In the genomic region with DNA sequence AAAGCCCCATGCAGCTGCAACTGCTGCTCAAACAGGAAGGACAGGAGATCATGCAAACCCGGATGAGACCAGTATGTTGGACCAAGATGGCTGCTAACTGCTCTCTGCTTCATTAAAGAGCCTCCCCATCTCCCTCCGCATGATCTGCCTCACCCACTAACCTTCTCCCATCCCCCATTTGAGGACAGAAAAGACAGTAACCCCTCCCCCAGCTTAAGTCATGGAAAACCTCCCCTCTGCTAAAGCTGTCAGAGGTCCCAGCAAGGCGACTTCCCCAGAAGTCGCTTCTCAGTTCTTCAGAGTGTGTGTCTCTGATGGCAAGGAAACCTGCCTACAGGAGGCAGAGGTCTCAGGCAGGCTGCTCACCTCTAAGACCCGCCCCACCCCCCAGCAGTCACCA, we compare ENCODE assay signal across 17 mouse cellular contexts. TPM values are rescaled to one million over a fixed set of nuclear protein-coding genes. Genes with fewer than 3 reads are reported as not detected.
A peak's percentile ranks its signal among the peaks of the same experiment; 100 is the strongest.
DNase-seq lines count a peak whose midpoint lies in the region; ATAC-seq lines count a peak whose summit lies in the region.
"Had no signal": no experiment of that assay in that cellular context is flagged by ENCODE, and none has a peak within 500 bp of the region (broad histone marks: within the 10 kb centered on the region; RNA-seq: fewer than 3 reads in every experiment).

No protein-coding gene starts in this region.

- H3K27ac ChIP-seq in midbrain, embryonic 10.5 days (replicated peaks): peak overlapping the region; percentile 63
- H3K27ac ChIP-seq in midbrain, embryonic 11.5 days (ENCODE audit: low read depth, low read length): no peak overlapping the region
- peak overlapping the region; percentile 68 for H3K27ac ChIP-seq in forebrain, embryonic 12.5 days
- H3K27ac ChIP-seq in hindbrain, embryonic 15.5 days (replicated peaks): peak overlapping the region; percentile 88
- H3K27ac ChIP-seq in neural tube, embryonic 14.5 days (ENCODE audit: low read depth, low read length): peak overlapping the region; percentile 64; the same call in 1 of the 2 replicates
- H3K27ac ChIP-seq: intestine, embryonic 15.5 days; kidney, postnatal 0 days; limb, embryonic 15.5 days; macrophage had no signal

- no peak for ATAC-seq in midbrain, embryonic 11.5 days (ENCODE audit: low FRiP score)
- no peak for ATAC-seq in forebrain, embryonic 12.5 days (ENCODE audit: low FRiP score)
- no peak for ATAC-seq in hindbrain, embryonic 15.5 days (ENCODE audit: low FRiP score, low read depth)
- ATAC-seq in neural tube, embryonic 14.5 days (ENCODE audit: low read depth): no peak
- ATAC-seq in megakaryocyte progenitor cell, adult 5-6 weeks (replicated peaks; ENCODE audit: poor library complexity): no peak
- ATAC-seq: intestine, embryonic 15.5 days had no signal

- no peak for DNase-seq in midbrain, embryonic 10.5 days (ENCODE audit: low spot score)
- DNase-seq in midbrain, embryonic 11.5 days (ENCODE audit: low spot score, missing footprints): no peak
- no peak for DNase-seq in adrenal gland, postnatal 25 days
- no peak for DNase-seq in adrenal gland, adult 18-20 months (ENCODE audit: low spot score in 2 of 2)
- DNase-seq: cerebellum, adult 11 months; gastrocnemius, postnatal 14 days; heart, postnatal 10 days; thymus, adult 2 months had no signal

- peaks cover 22% of the 10 kb centered on the region for H3K4me1 ChIP-seq in midbrain, embryonic 10.5 days
- H3K4me1 ChIP-seq in midbrain, embryonic 11.5 days (ENCODE audit: control insufficient read depth, insufficient read depth, low read length): peaks cover 13% of the 10 kb centered on the region
- peaks cover 18% of the 10 kb centered on the region for H3K4me1 ChIP-seq in forebrain, embryonic 12.5 days
- peaks cover 16% of the 10 kb centered on the region for H3K4me1 ChIP-seq in hindbrain, embryonic 15.5 days (replicated peaks)
- H3K4me1 ChIP-seq in neural tube, embryonic 14.5 days (ENCODE audit: control insufficient read depth, insufficient read depth, low read length): peaks cover 10% of the 10 kb centered on the region
- H3K4me1 ChIP-seq: intestine, embryonic 15.5 days had no signal

- H3K27me3 ChIP-seq in midbrain, embryonic 10.5 days (ENCODE audit: low read depth, poor library complexity, severe bottlenecking): no peaks in the 10 kb centered on the region
- no peaks in the 10 kb centered on the region for H3K27me3 ChIP-seq in midbrain, embryonic 11.5 days (ENCODE audit: control insufficient read depth, insufficient read depth, low read length)
- no peaks in the 10 kb centered on the region for H3K27me3 ChIP-seq in forebrain, embryonic 12.5 days
- no peaks in the 10 kb centered on the region for H3K27me3 ChIP-seq in hindbrain, embryonic 15.5 days
- H3K27me3 ChIP-seq in neural tube, embryonic 14.5 days (ENCODE audit: control insufficient read depth, insufficient read depth, low read length): no peaks in the 10 kb centered on the region
- H3K27me3 ChIP-seq: intestine, embryonic 15.5 days; limb, embryonic 15.5 days had no signal

- H3K9me3 ChIP-seq in midbrain, embryonic 10.5 days (replicated peaks): no peaks in the 10 kb centered on the region
- no peaks in the 10 kb centered on the region for H3K9me3 ChIP-seq in midbrain, embryonic 11.5 days (ENCODE audit: control insufficient read depth, low read length)
- no peaks in the 10 kb centered on the region for H3K9me3 ChIP-seq in forebrain, embryonic 12.5 days
- no peaks in the 10 kb centered on the region for H3K9me3 ChIP-seq in hindbrain, embryonic 15.5 days
- no peaks in the 10 kb centered on the region for H3K9me3 ChIP-seq in neural tube, embryonic 14.5 days (ENCODE audit: control insufficient read depth, low read length)
- H3K9me3 ChIP-seq: intestine, embryonic 15.5 days; limb, embryonic 15.5 days had no signal

- no peak overlapping the region for H3K4me2 ChIP-seq in midbrain, embryonic 11.5 days
- H3K4me2 ChIP-seq in forebrain, embryonic 12.5 days: no peak overlapping the region
- H3K4me2 ChIP-seq in hindbrain, embryonic 15.5 days: no peak overlapping the region
- no peak overlapping the region for H3K4me2 ChIP-seq in neural tube, embryonic 14.5 days (ENCODE audit: low read depth, low read length)
- H3K4me2 ChIP-seq: intestine, embryonic 15.5 days; limb, embryonic 15.5 days; lung, embryonic 14.5 days had no signal

- no peaks in the 10 kb centered on the region for H3K36me3 ChIP-seq in midbrain, embryonic 10.5 days
- H3K36me3 ChIP-seq in midbrain, embryonic 11.5 days (ENCODE audit: control insufficient read depth, insufficient read depth, low read length): no peaks in the 10 kb centered on the region
- H3K36me3 ChIP-seq in forebrain, embryonic 12.5 days (replicated peaks): no peaks in the 10 kb centered on the region
- H3K36me3 ChIP-seq in hindbrain, embryonic 15.5 days: no peaks in the 10 kb centered on the region
- H3K36me3 ChIP-seq in neural tube, embryonic 14.5 days (ENCODE audit: control insufficient read depth, insufficient read depth, low read length): no peaks in the 10 kb centered on the region
- H3K36me3 ChIP-seq: intestine, embryonic 15.5 days; limb, embryonic 15.5 days had no signal

- WGBS in midbrain, embryonic 10.5 days: 42% methylated on average over 5 of the region's 5 CpGs
- WGBS in midbrain, embryonic 11.5 days: 38% methylated on average over 5 of the region's 5 CpGs
- WGBS in forebrain, embryonic 12.5 days: 43% methylated on average over 5 of the region's 5 CpGs
- 32% methylated on average over 5 of the region's 5 CpGs for WGBS in hindbrain, embryonic 15.5 days
- WGBS in neural tube, embryonic 14.5 days: 48% methylated on average over 5 of the region's 5 CpGs

- no peak overlapping the region for H3K9ac ChIP-seq in midbrain, embryonic 11.5 days (ENCODE audit: low read length)
- no peak overlapping the region for H3K9ac ChIP-seq in forebrain, embryonic 12.5 days
- H3K9ac ChIP-seq in hindbrain, embryonic 15.5 days: no peak overlapping the region
- no peak overlapping the region for H3K9ac ChIP-seq in neural tube, embryonic 14.5 days (replicated peaks; ENCODE audit: low read depth, low read length)
- H3K9ac ChIP-seq: intestine, embryonic 15.5 days; limb, embryonic 15.5 days; lung, embryonic 14.5 days had no signal

- no peak overlapping the region for H3K4me3 ChIP-seq in midbrain, embryonic 10.5 days
- no peak overlapping the region for H3K4me3 ChIP-seq in midbrain, embryonic 11.5 days (ENCODE audit: low read depth, low read length)
- no peak overlapping the region for H3K4me3 ChIP-seq in forebrain, embryonic 12.5 days (replicated peaks)
- H3K4me3 ChIP-seq in hindbrain, embryonic 15.5 days: no peak overlapping the region
- no peak overlapping the region for H3K4me3 ChIP-seq in neural tube, embryonic 14.5 days (ENCODE audit: low read depth, low read length)
- H3K4me3 ChIP-seq: intestine, embryonic 15.5 days; limb, embryonic 15.5 days had no signal

RNA-seq across cellular contexts. Expression of gene Zcchc14, which starts 35.8 kb away (rescaled TPM):
- polyA plus RNA-seq in midbrain, embryonic 10.5 days (2016; fragmentation: Nextera tagmentation; extraction: Ambion mirVana): 14.9 and 18.6 TPM in 2 replicates
- polyA plus RNA-seq in midbrain, embryonic 11.5 days (2014; fragmentation: Nextera tagmentation; extraction: Ambion mirVana): 20.7 and 22.7 TPM in 2 replicates
- polyA plus RNA-seq in forebrain, embryonic 12.5 days (2016; fragmentation: Nextera tagmentation; extraction: Ambion mirVana): 28.3 and 30.5 TPM in 2 replicates
- 21.6 and 23.9 TPM in 2 replicates for polyA plus RNA-seq in hindbrain, embryonic 15.5 days (2015; fragmentation: Nextera tagmentation; extraction: Ambion mirVana)
- polyA plus RNA-seq in neural tube, embryonic 14.5 days (2014; fragmentation: Nextera tagmentation; extraction: Ambion mirVana): 36.2 and 40.2 TPM in 2 replicates
- 0.07 TPM in 1 of 2 replicates, not detected in the other for total RNA-seq in megakaryocyte progenitor cell, adult 5-6 weeks (2015)
- 0.04 TPM in 1 of 2 replicates, not detected in the other for total RNA-seq in megakaryocyte progenitor cell, adult 5-6 weeks (2017)
- total RNA-seq in adrenal gland, postnatal 25 days (2021): 52.5 and 57.8 TPM in 2 replicates
- total RNA-seq in adrenal gland, adult 18-20 months (2021): 10 to 100 TPM; 31.8 to 34.6 TPM

RNA-seq across cellular contexts. Expression of gene Jph3, which starts 40.9 kb away (rescaled TPM):
- 11.9 and 18.7 TPM in 2 replicates for polyA plus RNA-seq in midbrain, embryonic 10.5 days (2016; fragmentation: Nextera tagmentation; extraction: Ambion mirVana)
- polyA plus RNA-seq in midbrain, embryonic 11.5 days (2014; fragmentation: Nextera tagmentation; extraction: Ambion mirVana): 10.2 and 10.4 TPM in 2 replicates
- 27.4 and 30.1 TPM in 2 replicates for polyA plus RNA-seq in forebrain, embryonic 12.5 days (2016; fragmentation: Nextera tagmentation; extraction: Ambion mirVana)
- 108 and 125 TPM in 2 replicates for polyA plus RNA-seq in hindbrain, embryonic 15.5 days (2015; fragmentation: Nextera tagmentation; extraction: Ambion mirVana)
- 84.2 and 89.0 TPM in 2 replicates for polyA plus RNA-seq in neural tube, embryonic 14.5 days (2014; fragmentation: Nextera tagmentation; extraction: Ambion mirVana)
- not detected in 2 replicates for total RNA-seq in megakaryocyte progenitor cell, adult 5-6 weeks (2015)
- 0.04 TPM in 1 of 2 replicates, not detected in the other for total RNA-seq in megakaryocyte progenitor cell, adult 5-6 weeks (2017)
- 2.0 and 3.2 TPM in 2 replicates for total RNA-seq in adrenal gland, postnatal 25 days (2021)
- total RNA-seq in adrenal gland, adult 18-20 months (2021): 1 to 10 TPM; 2.3 to 3.3 TPM
- total RNA-seq: heart, postnatal 10 days had no signal
